Mouse (Mus musculus): ENCODE data around the gene Erc2.

- TF ChIP-seq EP300 (IDR thresholded peaks at IDR 0.05; ENCODE audit: low read depth): no peak
- no peak for TF ChIP-seq CTCF (IDR thresholded peaks at IDR 0.05; ENCODE audit: low read depth)
Observed at GRCm38 (mm10) chr14:27654670-27655069, 32.4 kb downstream of the Erc2 start.
